Mouse (Mus musculus) liver, embryonic 16.5 days (tissue): ENCODE measurements around the gene Nthl1. TPM values are rescaled to one million over a fixed set of nuclear protein-coding genes. Genes with fewer than 3 reads are reported as not detected.

ENCODE experiments used
- ATAC-seq: fragments of 200-750 bp; cut with Nextera tagmentation; 2 replicates; pipeline ENCODE4 v1.8.0; 2017; ENCODE audit warnings: low read depth, mild to moderate bottlenecking, moderate number of reproducible peaks, moderate library complexity
- H3K27ac ChIP-seq: fragments of 300-500 bp; sonication (generic); 2 replicates; pipeline ENCODE4 v1.5.1; 2014; ENCODE audit warnings: mild to moderate bottlenecking, low read length
- H3K27me3 ChIP-seq: fragments of 300-500 bp; sonication (generic); 2 replicates; pipeline ENCODE4 v1.6.1; 2014; ENCODE audit warnings: low read depth, low read length, mixed read lengths; ENCODE audit not compliant: control insufficient read depth, insufficient read depth
- H3K36me3 ChIP-seq: fragments of 300-500 bp; sonication (generic); 2 replicates; pipeline ENCODE4 v1.6.1; 2014; ENCODE audit warnings: mild to moderate bottlenecking; ENCODE audit not compliant: control insufficient read depth, insufficient read depth
- H3K4me1 ChIP-seq: fragments of 300-500 bp; sonication (generic); 2 replicates; pipeline ENCODE4 v1.6.1; 2014; ENCODE audit warnings: low read depth, low read length, mixed read lengths; ENCODE audit not compliant: control insufficient read depth
- H3K4me2 ChIP-seq: fragments of 300-500 bp; sonication (generic); 2 replicates; pipeline ENCODE4 v1.6.1; 2014; ENCODE audit warnings: low read depth, low read length, mixed read lengths
- H3K4me3 ChIP-seq: fragments of 300-500 bp; sonication (generic); 2 replicates; pipeline ENCODE4 v1.5.1; 2014; ENCODE audit warnings: low read depth, mild to moderate bottlenecking, low read length
- H3K9ac ChIP-seq: fragments of 300-500 bp; sonication (generic); 2 replicates; pipeline ENCODE4 v1.6.1; 2014; ENCODE audit warnings: low read depth, low read length
- H3K9me3 ChIP-seq: fragments of 300-500 bp; sonication (generic); replicated peaks from 2 replicates; pipeline ENCODE4 v1.6.1; 2016; ENCODE audit warnings: low read length; ENCODE audit not compliant: control insufficient read depth
- WGBS: fragments of 180-500 bp; shearing (Covaris S2); extraction: QIAGEN DNeasy Blood & Tissue Kit; methylation state at CpG from one replicate; pipeline ENCODE4 v1.1.7; 2014; ENCODE audit not compliant: insufficient replicate concordance; 5-methylcytosine and 5-hydroxymethylcytosine counted together
- microRNA-seq: library from miRNA; unstranded; fragments of <30 nt; microRNA quantifications from one replicate; pipeline ENCODE4, GENCODE M21; 2016
- polyA plus RNA-seq: library from polyadenylated mRNA; unstranded; fragments of >200 nt; fragmentation: Nextera tagmentation; extraction: Ambion mirVana; gene quantifications from 2 replicates; pipeline ENCODE4 v1.2.1, GENCODE M21; 2015

Gene Nthl1
- polyA plus RNA-seq, 1 experiment from 2014 or later: 5.9 TPM

GRCm38 (mm10) chr17:24687599-24687998 is 55.1 kb downstream of the Nthl1 start:
- 16% methylated on average over 23 of the region's 23 CpGs for WGBS
- H3K9ac ChIP-seq: no peak overlapping the region; the same call in 1 of the 2 replicates
- H3K27ac ChIP-seq: no peak overlapping the region
- H3K4me3 ChIP-seq: peak overlapping the region; percentile 59
- H3K36me3 ChIP-seq: no peaks in the 10 kb centered on the region; the same call in 1 of the 2 replicates
- peaks cover 19% of the 10 kb centered on the region for H3K4me1 ChIP-seq
- no peak for ATAC-seq
- H3K27me3 ChIP-seq: peaks cover 49% of the 10 kb centered on the region
- H3K9me3 ChIP-seq: no peaks in the 10 kb centered on the region
- peak overlapping the region; percentile 78 for H3K4me2 ChIP-seq

Small RNA genes lying within 50 kb of the gene (microRNA-seq; reads per million reads assigned to microRNA genes)
- not detected for gene Gm24589

Other genes starting within 250 kb of the Nthl1 start
- 96.9 and 101 TPM in 2 replicates for gene Rnps1, start 218.1 kb upstream of the Nthl1 start, polyA plus RNA-seq
- gene Eci1, start 206.0 kb upstream of the Nthl1 start, polyA plus RNA-seq: 94.0 and 95.5 TPM in 2 replicates
- gene Dnase1l2, start 189.6 kb upstream of the Nthl1 start, polyA plus RNA-seq: 0.49 and 0.67 TPM in 2 replicates
- gene E4f1, start 162.4 kb upstream of the Nthl1 start, polyA plus RNA-seq: 11.4 and 12.3 TPM in 2 replicates
- gene Pgp, start 162.3 kb upstream of the Nthl1 start, polyA plus RNA-seq: 48.2 and 49.0 TPM in 2 replicates
- not detected in 2 replicates for gene Bricd5, start 158.8 kb upstream of the Nthl1 start, polyA plus RNA-seq
- 11.8 and 11.9 TPM in 2 replicates for gene Mlst8, start 153.6 kb upstream of the Nthl1 start, polyA plus RNA-seq
- 0.08 and 0.13 TPM in 2 replicates for gene Caskin1, start 144.1 kb upstream of the Nthl1 start, polyA plus RNA-seq
- gene Traf7, start 104.7 kb upstream of the Nthl1 start, polyA plus RNA-seq: 28.5 and 29.6 TPM in 2 replicates
- gene Rab26, start 98.5 kb upstream of the Nthl1 start, polyA plus RNA-seq: 0.46 and 0.87 TPM in 2 replicates
- gene Pkd1, start 82.8 kb upstream of the Nthl1 start, polyA plus RNA-seq: 2.7 and 4.0 TPM in 2 replicates
- 20.6 and 23.7 TPM in 2 replicates for gene Tsc2, start 50 bp upstream of the Nthl1 start, polyA plus RNA-seq
- gene Slc9a3r2, start 17.6 kb downstream of the Nthl1 start, polyA plus RNA-seq: 9.8 and 11.8 TPM in 2 replicates
- 0.15 and 0.38 TPM in 2 replicates for gene Npw, start 25.8 kb downstream of the Nthl1 start, polyA plus RNA-seq
- 6.3 and 8.7 TPM in 2 replicates for gene Zfp598, start 37.0 kb downstream of the Nthl1 start, polyA plus RNA-seq
- gene Syngr3, start 57.3 kb downstream of the Nthl1 start, polyA plus RNA-seq: 0.05 and 0.21 TPM in 2 replicates
- 23.7 and 23.9 TPM in 2 replicates for gene Gfer, start 63.5 kb downstream of the Nthl1 start, polyA plus RNA-seq
- gene Noxo1, start 63.6 kb downstream of the Nthl1 start, polyA plus RNA-seq: 0.37 and 0.42 TPM in 2 replicates
- gene Tbl3, start 75.0 kb downstream of the Nthl1 start, polyA plus RNA-seq: 29.3 and 29.5 TPM in 2 replicates
- gene Rnf151, start 85.4 kb downstream of the Nthl1 start, polyA plus RNA-seq: 0.07 TPM in 1 of 2 replicates, not detected in the other
- 868 and 907 TPM in 2 replicates for gene Rps2, start 85.4 kb downstream of the Nthl1 start, polyA plus RNA-seq
- 168 and 174 TPM in 2 replicates for gene Ndufb10, start 91.8 kb downstream of the Nthl1 start, polyA plus RNA-seq
- 0.34 TPM in 1 of 2 replicates, not detected in the other for gene Rpl3l, start 95.1 kb downstream of the Nthl1 start, polyA plus RNA-seq
- gene Msrb1, start 104.0 kb downstream of the Nthl1 start, polyA plus RNA-seq: 30.0 and 33.9 TPM in 2 replicates
- 0.24 TPM in 1 of 2 replicates, not detected in the other for gene Hs3st6, start 120.3 kb downstream of the Nthl1 start, polyA plus RNA-seq
- 0.30 and 0.56 TPM in 2 replicates for gene Meiob, start 171.6 kb downstream of the Nthl1 start, polyA plus RNA-seq
- 124 and 125 TPM in 2 replicates for gene Hagh, start 207.5 kb downstream of the Nthl1 start, polyA plus RNA-seq
- gene Fahd1, start 217.7 kb downstream of the Nthl1 start, polyA plus RNA-seq: 46.3 and 47.3 TPM in 2 replicates
- gene Igfals, start 233.3 kb downstream of the Nthl1 start, polyA plus RNA-seq: 11.0 and 11.7 TPM in 2 replicates